Mouse (Mus musculus) intestine, embryonic 14.5 days (tissue): ENCODE data around the gene Med27. TPM values are rescaled to one million over a fixed set of nuclear protein-coding genes. Genes with fewer than 3 reads are reported as not detected.

ENCODE experiments used
- ATAC-seq: fragments of 200-750 bp; cut with Nextera tagmentation; replicated peaks from 2 replicates; pipeline ENCODE4 v1.8.0; 2017; ENCODE audit warnings: low read depth, moderate number of reproducible peaks, moderate TSS enrichment, moderate library complexity; ENCODE audit not compliant: low FRiP score, low TSS enrichment
- DNase-seq: peaks from one replicate; pipeline ENCODE4 v3.0.0-alpha.2; 2018; ENCODE audit warnings: low spot score
- H3K27ac ChIP-seq: fragments of 300-500 bp; sonication (generic); 2 replicates; pipeline ENCODE4 v1.5.1; 2014; ENCODE audit warnings: low read depth, mild to moderate bottlenecking, control low read depth
- H3K27me3 ChIP-seq: fragments of 300-500 bp; sonication (generic); replicated peaks from 2 replicates; pipeline ENCODE4 v1.6.1; 2014; ENCODE audit warnings: low read length, control low read depth; ENCODE audit not compliant: control insufficient read depth, insufficient read depth
- H3K36me3 ChIP-seq: fragments of 300-500 bp; sonication (generic); 2 replicates; pipeline ENCODE4 v1.6.1; 2014; ENCODE audit warnings: low read length, control low read depth; ENCODE audit not compliant: control insufficient read depth, insufficient read depth
- H3K4me1 ChIP-seq: fragments of 300-500 bp; sonication (generic); replicated peaks from 2 replicates; pipeline ENCODE4 v1.6.1; 2014; ENCODE audit warnings: low read length, control low read depth, mixed read lengths; ENCODE audit not compliant: control insufficient read depth, insufficient read depth
- H3K4me2 ChIP-seq: fragments of 300-500 bp; sonication (generic); 2 replicates; pipeline ENCODE4 v1.6.1; 2014; ENCODE audit warnings: low read length
- H3K4me3 ChIP-seq: fragments of 300-500 bp; sonication (generic); 2 replicates; pipeline ENCODE4 v1.5.1; 2014; ENCODE audit warnings: low read depth, low read length, control low read depth, mixed read lengths
- H3K9ac ChIP-seq: fragments of 300-500 bp; sonication (generic); 2 replicates; pipeline ENCODE4 v1.6.1; 2014; ENCODE audit warnings: mild to moderate bottlenecking, low read length
- H3K9me3 ChIP-seq: fragments of 300-500 bp; sonication (generic); 2 replicates; pipeline ENCODE4 v1.6.1; 2016; ENCODE audit warnings: low read length, control low read depth; ENCODE audit not compliant: control insufficient read depth
- WGBS: fragments of 180-500 bp; shearing (Covaris S2); extraction: QIAGEN DNeasy Blood & Tissue Kit; methylation state at CpG from one replicate; pipeline ENCODE4 v1.1.7; 2014; 5-methylcytosine and 5-hydroxymethylcytosine counted together
- polyA plus RNA-seq: library from polyadenylated mRNA; unstranded; fragments of >200 nt; fragmentation: Nextera tagmentation; extraction: Ambion mirVana; gene quantifications from 2 replicates; pipeline ENCODE4 v1.2.1, GENCODE M21; 2014

Med27 gene
- polyA plus RNA-seq, 1 experiment from 2014 or later: 48.2 TPM

DNA sequence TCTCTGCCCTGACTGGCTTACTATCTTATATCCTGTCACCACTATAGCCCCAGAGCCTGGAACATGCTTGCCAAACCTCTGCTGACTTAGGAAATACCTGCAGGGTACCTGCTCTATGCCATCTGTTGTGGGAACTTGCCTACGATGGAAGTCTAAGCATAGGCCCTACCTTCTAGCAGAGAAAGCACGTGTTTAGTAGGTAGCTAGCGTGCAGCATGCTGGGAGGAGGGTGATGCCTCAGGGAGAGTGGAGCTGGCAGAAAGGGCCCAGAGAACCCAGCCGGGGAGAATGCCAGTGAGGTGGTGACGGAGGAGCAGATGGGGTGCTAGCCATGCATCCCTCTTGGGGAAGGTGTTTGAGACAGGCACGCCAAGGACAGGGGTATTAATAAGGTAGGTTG is 89.8 kb downstream of the Med27 start:
- Histone ChIP-seq H3K4me2 (no peak overlapping the region), H3K9me3 (no peaks in the 10 kb centered on the region), H3K27ac (no peak overlapping the region), H3K4me3 (no peak overlapping the region), H3K9ac (no peak overlapping the region), H3K36me3 (no peaks in the 10 kb centered on the region), H3K4me1 (peaks cover 3% of the 10 kb centered on the region; the same call in 1 of the 2 replicates), H3K27me3 (no peaks in the 10 kb centered on the region)
- ATAC-seq (no peak), DNase-seq (no peak)
- 92% methylated on average over 6 of the region's 6 CpGs for WGBS

DNA sequence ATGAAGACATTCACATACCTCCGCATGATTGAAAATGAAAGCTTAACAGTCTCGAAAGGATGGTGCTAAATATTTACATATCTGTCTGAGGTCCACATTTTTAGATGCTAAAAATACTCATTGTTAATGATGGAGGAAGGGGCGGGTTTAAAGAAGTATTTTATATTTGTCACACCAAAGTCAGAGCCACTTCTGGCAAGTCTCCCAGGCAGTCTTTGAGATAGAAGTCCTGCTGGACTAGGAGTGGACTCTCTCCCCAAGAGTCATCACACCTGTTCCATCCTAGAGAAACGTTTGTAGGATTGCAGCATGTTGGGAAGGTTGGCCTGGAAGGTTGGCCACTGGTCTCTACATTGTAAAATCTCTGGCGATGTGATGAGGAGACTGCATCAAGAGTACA is 90.5 kb downstream of the Med27 start:
- 65% methylated on average over 5 of the region's 5 CpGs for WGBS
- no peaks in the 10 kb centered on the region for H3K9me3 ChIP-seq
- H3K4me3 ChIP-seq: no peak overlapping the region
- H3K4me1 ChIP-seq: peaks cover 3% of the 10 kb centered on the region; the same call in 1 of the 2 replicates
- no peak overlapping the region for H3K27ac ChIP-seq
- ATAC-seq (no peak), DNase-seq (no peak)
- H3K27me3 ChIP-seq: no peaks in the 10 kb centered on the region
- H3K9ac ChIP-seq: no peak overlapping the region
- no peak overlapping the region for H3K4me2 ChIP-seq
- H3K36me3 ChIP-seq: no peaks in the 10 kb centered on the region

DNA sequence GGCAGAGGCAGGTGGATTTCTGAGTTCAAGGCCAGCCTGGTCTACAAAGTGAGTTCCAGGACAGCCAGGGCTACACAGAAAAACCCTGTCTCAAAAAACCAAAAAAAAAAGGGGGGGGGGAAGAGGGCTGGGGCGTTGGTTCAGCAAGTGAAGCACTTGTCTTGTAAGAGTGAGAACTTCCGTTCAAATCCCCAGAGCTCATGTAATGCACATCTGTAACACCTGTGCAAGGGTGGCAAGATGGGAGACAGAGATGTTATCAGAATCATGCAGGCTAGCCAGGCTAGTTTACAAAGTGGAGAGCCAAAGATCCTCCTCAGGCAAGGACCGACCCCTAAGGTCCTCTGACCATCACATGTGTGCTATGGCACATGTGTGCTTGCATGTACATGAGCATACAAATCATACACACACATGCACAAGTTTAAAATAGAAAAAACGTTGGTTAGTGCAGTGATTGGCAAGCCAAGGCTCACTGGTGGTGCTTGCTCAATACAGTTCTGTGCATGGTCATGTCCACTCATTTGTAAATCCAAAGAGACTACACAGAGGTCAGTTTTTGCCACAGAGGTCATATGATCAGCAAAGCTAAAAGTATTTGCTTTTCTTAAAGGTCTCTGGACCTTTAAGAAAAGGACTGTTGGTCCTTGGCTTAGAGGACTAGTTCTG is 91.4 kb downstream of the Med27 start:
- no peak overlapping the region for H3K4me2 ChIP-seq
- 81% methylated on average over 4 of the region's 4 CpGs for WGBS
- no peak overlapping the region for H3K9ac ChIP-seq
- no peaks in the 10 kb centered on the region for H3K27me3 ChIP-seq
- no peaks in the 10 kb centered on the region for H3K9me3 ChIP-seq
- H3K27ac ChIP-seq: no peak overlapping the region
- ATAC-seq (no peak), DNase-seq (no peak)
- no peak overlapping the region for H3K4me3 ChIP-seq
- H3K4me1 ChIP-seq: peaks cover 3% of the 10 kb centered on the region; the same call in 1 of the 2 replicates
- H3K36me3 ChIP-seq: no peaks in the 10 kb centered on the region

DNA sequence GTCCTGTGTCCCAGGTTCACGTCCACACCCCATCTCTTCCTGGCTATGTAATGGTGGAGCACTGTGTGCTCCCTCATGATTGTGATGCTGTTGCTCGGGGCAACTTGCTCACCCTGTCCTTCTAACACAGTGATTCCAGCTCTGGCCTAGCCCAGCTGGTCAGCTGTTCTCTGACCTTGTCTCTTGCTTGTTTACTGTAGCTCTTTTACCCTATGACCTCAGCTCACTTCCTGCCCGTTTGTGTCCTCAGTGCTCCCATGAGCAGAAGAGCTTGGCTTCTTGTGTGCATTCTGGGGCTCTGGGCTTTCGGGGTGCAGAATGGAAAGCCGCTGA is 91.9 kb downstream of the Med27 start:
- H3K4me3 ChIP-seq: no peak overlapping the region
- H3K36me3 ChIP-seq: no peaks in the 10 kb centered on the region
- H3K4me2 ChIP-seq: no peak overlapping the region
- DNase-seq: no peak
- H3K9me3 ChIP-seq: no peaks in the 10 kb centered on the region
- no peak overlapping the region for H3K27ac ChIP-seq
- H3K9ac ChIP-seq: no peak overlapping the region
- peaks cover 3% of the 10 kb centered on the region; the same call in 1 of the 2 replicates for H3K4me1 ChIP-seq
- no peaks in the 10 kb centered on the region for H3K27me3 ChIP-seq
- WGBS: 59% methylated on average over 5 of the region's 5 CpGs
- no peak for ATAC-seq

GRCm38 (mm10) chr2:29438986-29439385 is 92.4 kb downstream of the Med27 start:
- no peak for DNase-seq
- 74% methylated on average over 1 of the region's 1 CpGs for WGBS
- Histone ChIP-seq H3K4me1 (peaks cover 3% of the 10 kb centered on the region; the same call in 1 of the 2 replicates), H3K4me2 (no peak overlapping the region), H3K9ac (no peak overlapping the region), H3K9me3 (no peaks in the 10 kb centered on the region), H3K36me3 (no peaks in the 10 kb centered on the region), H3K27ac (no peak overlapping the region), H3K27me3 (no peaks in the 10 kb centered on the region), H3K4me3 (no peak overlapping the region)
- ATAC-seq: no peak

- Histone ChIP-seq H3K36me3 (no peaks in the 10 kb centered on the region), H3K27ac (no peak overlapping the region), H3K4me2 (no peak overlapping the region), H3K27me3 (no peaks in the 10 kb centered on the region), H3K4me1 (peaks cover 3% of the 10 kb centered on the region; the same call in 1 of the 2 replicates), H3K9me3 (no peaks in the 10 kb centered on the region), H3K4me3 (no peak overlapping the region), H3K9ac (no peak overlapping the region)
- no peak for ATAC-seq
- 66% methylated on average over 7 of the region's 7 CpGs for WGBS
- no peak for DNase-seq
These were observed 92.8 kb downstream of the Med27 start for GRCm38 (mm10) chr2:29439396-29439795.

DNA sequence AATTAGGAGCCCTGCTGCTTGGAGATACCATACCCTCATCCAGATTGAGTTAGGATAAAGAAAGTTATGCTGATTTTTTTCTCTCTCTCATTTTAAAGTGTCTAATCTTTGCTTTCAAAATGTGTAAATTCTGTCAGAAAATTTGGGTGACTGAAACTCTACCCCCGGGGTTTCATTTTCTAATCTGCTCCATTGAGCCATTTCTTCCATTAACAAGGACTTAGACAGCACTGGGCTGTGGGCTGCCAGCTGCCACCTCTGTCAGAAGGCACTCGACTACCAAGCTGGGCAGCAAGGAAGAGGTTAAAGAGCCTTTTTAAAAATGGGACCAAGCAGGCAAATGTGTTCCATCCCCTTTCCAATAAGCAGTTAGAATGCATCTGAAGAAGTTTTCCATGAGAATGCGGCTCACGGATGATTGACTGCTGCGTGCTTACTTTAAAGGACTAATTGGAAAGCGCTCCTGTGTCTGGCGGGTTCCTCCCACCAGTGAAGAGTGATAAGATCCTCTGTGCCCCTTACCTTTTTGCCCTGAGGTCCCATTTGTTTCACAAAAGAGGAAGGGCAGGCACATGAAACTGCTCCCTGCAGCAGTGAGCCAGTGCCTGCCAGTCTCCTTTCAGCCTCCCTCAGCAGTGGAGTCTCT is 93.4 kb downstream of the Med27 start:
- no peak overlapping the region for H3K9ac ChIP-seq
- 65% methylated on average over 7 of the region's 7 CpGs for WGBS
- no peaks in the 10 kb centered on the region for H3K9me3 ChIP-seq
- no peak overlapping the region for H3K27ac ChIP-seq
- H3K4me1 ChIP-seq: peaks cover 3% of the 10 kb centered on the region; the same call in 1 of the 2 replicates
- H3K4me3 ChIP-seq: no peak overlapping the region
- no peak for DNase-seq
- no peaks in the 10 kb centered on the region for H3K27me3 ChIP-seq
- H3K36me3 ChIP-seq: no peaks in the 10 kb centered on the region
- ATAC-seq: no peak
- H3K4me2 ChIP-seq: no peak overlapping the region

GRCm38 (mm10) chr2:29442275-29442674 is 95.7 kb downstream of the Med27 start:
- H3K4me1 ChIP-seq: peaks cover 3% of the 10 kb centered on the region; the same call in 1 of the 2 replicates
- no peaks in the 10 kb centered on the region for H3K36me3 ChIP-seq
- no peak overlapping the region for H3K4me3 ChIP-seq
- H3K9ac ChIP-seq: no peak overlapping the region
- DNase-seq (no peak), ATAC-seq (no peak)
- H3K27ac ChIP-seq: no peak overlapping the region
- H3K4me2 ChIP-seq: no peak overlapping the region
- H3K27me3 ChIP-seq: no peaks in the 10 kb centered on the region
- no peaks in the 10 kb centered on the region for H3K9me3 ChIP-seq
